Mouse (Mus musculus) cerebellum, postnatal 4 days (tissue): ENCODE results near the gene Ugt2b1.
A peak's percentile ranks its signal among the peaks of the same experiment; 100 is the strongest.
"Not testable (repeated sequence)": the region's sequence is repeated elsewhere in the genome, so short reads cannot be mapped to it uniquely, and the experiment has no call there.

Experiments
- DNase-seq, 2 experiments: peaks; one replicate each; pipeline ENCODE4 v3.0.0; 2022; ENCODE audit warnings: low spot score in 2 of 2, mixed read lengths in 1 of 2

Ugt2b1 gene

GRCm38 (mm10) chr5:86926426-86926825, at the start of gene Ugt2b1:
Gene Ugt2b1 (minus strand): TSS chr5:86926530.
- DNase-seq: no peak

GRCm38 (mm10) chr5:86967271-86967670, 40.9 kb upstream of the Ugt2b1 start:
- DNase-seq: not testable (repeated sequence)

GRCm38 (mm10) chr5:86962849-86963248, 36.5 kb upstream of the Ugt2b1 start:
- not testable (repeated sequence) for DNase-seq

- DNase-seq: no peak
These were observed 35.4 kb upstream of the Ugt2b1 start for GRCm38 (mm10) chr5:86961587-86962358.

- no peak for DNase-seq
These were observed 34.2 kb upstream of the Ugt2b1 start for GRCm38 (mm10) chr5:86960504-86960903.

- no peak for DNase-seq
These were observed 15.8 kb upstream of the Ugt2b1 start for GRCm38 (mm10) chr5:86942111-86942510.

- no peak for DNase-seq
These were observed 5.6 kb downstream of the Ugt2b1 start for GRCm38 (mm10) chr5:86920661-86921233.

- no peak for DNase-seq
These were observed 14.8 kb downstream of the Ugt2b1 start for GRCm38 (mm10) chr5:86911357-86912099.

GRCm38 (mm10) chr5:86910770-86911169, 15.6 kb downstream of the Ugt2b1 start:
- DNase-seq: no peak

- DNase-seq: no peak
These were observed 19.6 kb downstream of the Ugt2b1 start, which contains the start of gene Ugt2b34 for GRCm38 (mm10) chr5:86906758-86907157. Gene Ugt2b34 (minus strand): TSS chr5:86906937.

- DNase-seq: no peak
These were observed 36.4 kb downstream of the Ugt2b1 start for GRCm38 (mm10) chr5:86889933-86890332.

- DNase-seq: no peak
These were observed 37.9 kb downstream of the Ugt2b1 start for GRCm38 (mm10) chr5:86888420-86888819.

GRCm38 (mm10) chr5:86887081-86887480, 39.2 kb downstream of the Ugt2b1 start:
- no peak for DNase-seq

- no peak for DNase-seq
These were observed 39.7 kb downstream of the Ugt2b1 start for GRCm38 (mm10) chr5:86886620-86887019.

- peak in 1 of 2 experiments; percentile 7 for DNase-seq
These were observed 54.5 kb downstream of the Ugt2b1 start for GRCm38 (mm10) chr5:86871877-86872276.
